Mouse (Mus musculus) heart, embryonic 16.5 days (tissue): Measurements from ENCODE around the gene Col6a2. TPM values are rescaled to one million over a fixed set of nuclear protein-coding genes. Genes with fewer than 3 reads are reported as not detected.

Source experiments
- ATAC-seq: fragments of 200-750 bp; cut with Nextera tagmentation; replicated peaks from 2 replicates; pipeline ENCODE4 v1.8.0; 2017; ENCODE audit warnings: moderate number of reproducible peaks; ENCODE audit not compliant: insufficient read depth, low FRiP score; ENCODE audit errors: extremely low read depth
- H3K27ac ChIP-seq: fragments of 300-500 bp; sonication (generic); 2 replicates; pipeline ENCODE4 v1.5.1; 2014; ENCODE audit warnings: mild to moderate bottlenecking, low read length, control low read depth, moderate library complexity
- H3K27me3 ChIP-seq: fragments of 300-500 bp; sonication (generic); 2 replicates; pipeline ENCODE4 v1.6.1; 2014; ENCODE audit warnings: low read length, mixed read lengths; ENCODE audit not compliant: control insufficient read depth, insufficient read depth
- H3K36me3 ChIP-seq: fragments of 300-500 bp; sonication (generic); 2 replicates; pipeline ENCODE4 v1.6.1; 2014; ENCODE audit not compliant: control insufficient read depth, insufficient read depth
- H3K4me1 ChIP-seq: fragments of 300-500 bp; sonication (generic); 2 replicates; pipeline ENCODE4 v1.6.1; 2014; ENCODE audit warnings: low read length, mixed read lengths; ENCODE audit not compliant: control insufficient read depth, insufficient read depth
- H3K4me2 ChIP-seq: fragments of 300-500 bp; sonication (generic); 2 replicates; pipeline ENCODE4 v1.6.1; 2014; ENCODE audit warnings: low read depth, mild to moderate bottlenecking, control low read depth, low read length
- H3K4me3 ChIP-seq: fragments of 300-500 bp; sonication (generic); 2 replicates; pipeline ENCODE4 v1.5.1; 2014; ENCODE audit warnings: mild to moderate bottlenecking, control low read depth, low read length
- H3K9ac ChIP-seq: fragments of 300-500 bp; sonication (generic); 2 replicates; pipeline ENCODE4 v1.6.1; 2014; ENCODE audit warnings: low read length, control low read depth
- H3K9me3 ChIP-seq: fragments of 300-500 bp; sonication (generic); replicated peaks from 2 replicates; pipeline ENCODE4 v1.6.1; 2016; ENCODE audit warnings: low read length; ENCODE audit not compliant: control insufficient read depth
- WGBS: fragments of 180-500 bp; shearing (Covaris S2); extraction: QIAGEN DNeasy Blood & Tissue Kit; methylation state at CpG from one replicate; pipeline ENCODE4 v1.1.7; 2014; 5-methylcytosine and 5-hydroxymethylcytosine counted together
- polyA plus RNA-seq: library from polyadenylated mRNA; unstranded; fragments of >200 nt; fragmentation: Nextera tagmentation; extraction: Ambion mirVana; gene quantifications from 2 replicates; pipeline ENCODE4 v1.2.1, GENCODE M21; 2015

The Col6a2 gene
- polyA plus RNA-seq, 1 experiment from 2014 or later, result 100 TPM

DNA sequence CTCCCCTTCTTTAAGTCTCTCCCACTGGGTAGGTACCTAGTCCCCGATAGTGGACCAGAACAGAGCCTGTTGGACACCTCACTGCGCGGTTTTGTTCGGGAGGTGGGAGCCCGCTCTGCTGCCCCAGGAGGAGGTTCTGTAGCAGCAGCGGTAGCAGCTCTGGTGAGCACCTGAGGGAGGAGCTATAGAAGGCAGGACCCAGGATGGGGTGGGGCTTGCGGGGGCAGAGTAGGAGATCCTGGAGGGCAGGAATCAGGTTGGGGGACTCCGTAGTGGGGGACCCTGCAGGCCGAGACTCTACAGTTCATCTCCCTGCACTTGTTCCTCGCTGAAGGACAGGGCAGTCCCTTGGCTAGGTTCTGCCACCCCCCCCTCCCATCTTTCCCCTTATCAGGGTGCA, 39.3 kb downstream of the Col6a2 start:
- peak overlapping the region; percentile 25 for H3K4me3 ChIP-seq
- H3K4me1 ChIP-seq, result peaks cover 12% of the 10 kb centered on the region

DNA sequence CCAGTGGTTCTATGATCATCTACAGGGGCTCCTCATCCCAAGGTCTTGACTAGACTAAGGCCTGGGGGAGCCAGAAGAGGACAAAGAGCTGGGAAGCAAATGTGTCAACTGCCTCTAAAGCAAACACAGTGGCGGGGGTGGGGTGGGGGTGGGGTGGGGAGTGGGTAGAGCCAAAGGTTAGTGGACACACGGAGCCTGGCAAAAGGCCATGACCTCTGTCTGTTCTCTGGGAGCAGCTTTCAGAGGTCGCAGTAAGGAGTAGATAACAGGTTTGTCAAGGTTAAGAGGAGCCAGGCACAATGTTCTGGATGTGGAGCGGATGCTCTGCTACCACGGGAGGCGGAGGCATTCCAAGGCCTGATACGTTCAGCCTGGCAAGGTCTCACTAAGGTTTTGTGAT, 46.5 kb downstream of the Col6a2 start:
- H3K4me1 ChIP-seq, result no peaks in the 10 kb centered on the region; the same call in 1 of the 2 replicates
- H3K4me2 ChIP-seq, result no peak overlapping the region
- ATAC-seq, result no peak; the same call in 1 of the 2 replicates
- WGBS, result 58% methylated on average over 7 of the region's 7 CpGs
- no peak overlapping the region for H3K9ac ChIP-seq
- H3K27me3 ChIP-seq, result no peaks in the 10 kb centered on the region
- no peaks in the 10 kb centered on the region for H3K36me3 ChIP-seq
- no peak overlapping the region for H3K4me3 ChIP-seq
- no peaks in the 10 kb centered on the region for H3K9me3 ChIP-seq
- H3K27ac ChIP-seq, result no peak overlapping the region

More for the DNA sequence above, 39.3 kb downstream of the Col6a2 start:
- Histone ChIP-seq H3K27ac (peak overlapping the region; percentile 77), H3K4me2 (peak overlapping the region; percentile 49), H3K9ac (peak overlapping the region; percentile 27), H3K36me3 (no peaks in the 10 kb centered on the region), H3K27me3 (no peaks in the 10 kb centered on the region), H3K9me3 (no peaks in the 10 kb centered on the region)
- 11% methylated on average over 10 of the region's 10 CpGs for WGBS
- peak; percentile 40; the same call in 1 of the 2 replicates for ATAC-seq

DNA sequence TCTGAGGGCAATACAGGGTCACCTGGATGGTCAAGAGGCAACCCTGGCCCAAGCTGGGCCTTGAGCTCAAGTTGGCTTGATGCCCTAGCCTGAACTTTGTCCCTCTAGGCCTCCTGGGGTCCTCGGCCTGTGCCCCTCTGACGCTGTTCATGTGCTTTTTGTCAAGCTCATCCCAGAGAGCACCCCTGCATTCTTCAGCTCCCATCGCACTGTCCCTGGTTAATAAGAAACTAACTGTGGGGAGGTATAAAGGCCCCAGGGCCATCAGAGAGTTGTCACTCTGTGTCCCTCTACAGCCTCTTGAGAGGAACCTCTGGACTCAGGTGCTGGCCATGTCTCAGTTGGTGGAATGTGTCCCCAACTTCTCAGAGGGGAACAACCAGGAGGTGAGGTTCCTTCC, 48.1 kb downstream of the Col6a2 start, which contains the start of gene Ftcd:
Ftcd (plus strand) TSS at position 275 of the 400 bp plus-strand sequence.
- Histone ChIP-seq H3K4me2 (no peak within 1 kb of the TSS), H3K9ac (no peak within 1 kb of the TSS), H3K27me3 (no peaks in the 10 kb centered on the region), H3K4me3 (no peak within 1 kb of the TSS), H3K27ac (no peak within 1 kb of the TSS), H3K9me3 (0 out of 2 replicates have a peak, but pooled peaks cover 2% of the 10 kb centered on the region), H3K36me3 (no peaks in the 10 kb centered on the region), H3K4me1 (no peaks in the 10 kb centered on the region; the same call in 1 of the 2 replicates)
- ATAC-seq, result no peak
- 77% methylated on average over 3 of the region's 3 CpGs for WGBS

DNA sequence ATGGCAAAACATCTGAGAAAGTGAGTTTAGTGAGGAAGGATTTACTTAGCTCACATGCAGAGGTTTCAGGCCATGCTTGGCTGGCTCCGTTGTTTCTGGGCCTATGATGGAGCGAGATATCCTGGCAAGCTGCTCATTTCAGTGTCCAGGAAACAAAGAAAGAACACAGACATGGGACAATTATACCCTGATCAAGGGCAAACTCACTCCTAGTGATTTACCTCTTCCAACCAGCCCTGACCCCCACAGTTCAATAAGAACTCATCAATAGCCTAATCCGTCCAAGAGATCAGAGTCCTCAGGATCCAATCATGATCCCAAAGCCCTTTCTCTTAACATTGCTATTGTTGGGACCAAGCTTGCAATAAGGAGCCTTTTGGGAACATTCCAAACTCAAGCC, 51.3 kb downstream of the Col6a2 start:
- WGBS, result 78% methylated on average over 3 of the region's 3 CpGs
- no peak for ATAC-seq

DNA sequence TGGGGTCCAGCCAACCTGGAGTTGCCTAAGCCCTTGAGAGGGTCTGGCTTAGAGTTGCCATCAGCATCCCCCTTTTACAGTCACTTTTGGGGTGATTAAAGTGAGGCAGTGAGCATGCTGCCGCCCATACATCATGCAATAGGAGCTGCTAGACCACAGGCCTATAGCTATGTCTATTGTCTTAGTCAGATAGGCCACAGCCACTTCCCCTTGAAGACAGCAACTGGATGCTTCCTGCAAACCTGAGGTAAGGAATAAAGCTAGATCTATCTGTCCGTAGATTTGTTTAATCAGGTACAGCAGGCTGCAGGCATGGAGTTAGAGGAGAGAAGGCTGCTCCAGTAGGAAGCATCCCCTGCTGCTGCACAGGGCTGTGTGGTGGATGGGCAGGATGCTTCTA, 52.4 kb downstream of the Col6a2 start:
- WGBS, result 52% methylated on average over 2 of the region's 2 CpGs
- no peak overlapping the region for H3K27ac ChIP-seq

More for the DNA sequence above, 51.3 kb downstream of the Col6a2 start:
- Histone ChIP-seq H3K4me2 (no peak overlapping the region), H3K27me3 (no peaks in the 10 kb centered on the region), H3K27ac (no peak overlapping the region), H3K36me3 (no peaks in the 10 kb centered on the region), H3K4me1 (no peaks in the 10 kb centered on the region; the same call in 1 of the 2 replicates), H3K4me3 (no peak overlapping the region), H3K9me3 (0 out of 2 replicates have a peak, but pooled peaks cover 2% of the 10 kb centered on the region), H3K9ac (no peak overlapping the region)

DNA sequence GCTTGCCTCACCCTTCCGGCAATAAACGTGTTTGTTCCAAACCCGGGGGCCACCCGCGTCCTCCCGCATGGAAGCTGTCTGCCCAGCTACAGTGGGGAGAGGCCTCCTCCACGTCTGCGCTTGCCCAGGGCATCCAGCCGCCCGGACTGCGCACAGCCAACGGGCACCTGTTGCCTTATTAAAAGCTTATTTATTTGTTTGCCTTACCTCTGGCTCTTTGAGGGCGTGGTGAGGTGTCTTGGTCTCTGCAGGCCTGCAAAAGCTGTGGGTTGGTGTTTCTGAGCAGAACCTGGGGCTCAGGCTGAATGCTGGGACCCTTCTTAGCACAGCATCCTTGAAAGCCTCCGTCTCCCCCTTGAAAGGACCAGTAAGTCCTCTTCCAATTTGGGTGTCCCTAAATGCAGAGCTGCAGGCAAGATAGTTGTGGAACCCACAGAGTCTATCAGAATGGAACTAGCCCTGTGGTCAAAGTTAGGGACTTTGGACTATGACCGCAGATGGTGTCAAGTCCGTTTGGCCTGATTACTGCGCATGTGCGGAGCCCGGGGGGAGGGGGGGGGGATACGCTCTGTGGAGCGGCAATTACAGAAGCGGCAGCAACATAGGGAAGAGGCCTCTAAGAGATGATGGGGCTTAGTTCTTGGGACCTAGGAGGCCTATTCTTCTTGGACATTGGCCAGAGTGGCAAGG, 53.3 kb downstream of the Col6a2 start:
- H3K9ac ChIP-seq, result no peak overlapping the region
- 91% methylated on average over 22 of the region's 22 CpGs for WGBS
- no peak overlapping the region for H3K4me3 ChIP-seq
- no peak overlapping the region for H3K27ac ChIP-seq
- no peaks in the 10 kb centered on the region for H3K27me3 ChIP-seq
- no peaks in the 10 kb centered on the region for H3K36me3 ChIP-seq
- H3K9me3 ChIP-seq, result 0 out of 2 replicates have a peak, but pooled peaks cover 2% of the 10 kb centered on the region
- H3K4me2 ChIP-seq, result no peak overlapping the region
- ATAC-seq, result no peak
- no peaks in the 10 kb centered on the region for H3K4me1 ChIP-seq

More for the DNA sequence above, 52.4 kb downstream of the Col6a2 start:
- 0 out of 2 replicates have a peak, but pooled peaks cover 2% of the 10 kb centered on the region for H3K9me3 ChIP-seq
- no peaks in the 10 kb centered on the region for H3K4me1 ChIP-seq
- no peak for ATAC-seq
- H3K27me3 ChIP-seq, result no peaks in the 10 kb centered on the region
- no peak overlapping the region for H3K4me2 ChIP-seq
- no peak overlapping the region for H3K9ac ChIP-seq
- no peaks in the 10 kb centered on the region for H3K36me3 ChIP-seq
- H3K4me3 ChIP-seq, result no peak overlapping the region

DNA sequence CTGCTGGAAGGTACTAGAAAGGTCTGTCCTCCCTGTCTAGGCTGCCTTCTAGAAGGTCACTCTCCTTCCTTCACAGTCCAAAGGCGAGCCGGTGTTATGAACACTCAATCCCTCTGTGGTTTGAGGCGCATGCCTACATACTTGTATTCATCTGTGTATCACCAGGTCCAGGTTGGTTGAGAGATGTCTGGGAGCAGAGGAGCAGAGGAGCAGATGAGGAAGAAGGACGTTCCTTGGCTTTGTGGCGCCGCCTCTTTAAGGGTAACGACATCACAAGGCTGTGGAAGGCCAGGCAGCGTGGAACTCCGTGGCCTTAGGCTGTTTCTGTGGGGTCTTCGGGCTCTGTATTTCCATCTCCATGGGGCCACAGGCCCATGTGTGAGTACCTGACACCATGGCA, 61.5 kb downstream of the Col6a2 start, which contains the start of gene Spatc1l:
Spatc1l (plus strand) TSS at position 301 of the 400 bp plus-strand sequence.
- Histone ChIP-seq H3K4me1 (no peaks in the 10 kb centered on the region), H3K9ac (no peak within 1 kb of the TSS), H3K9me3 (no peaks in the 10 kb centered on the region), H3K4me3 (no peak within 1 kb of the TSS), H3K27me3 (no peaks in the 10 kb centered on the region), H3K27ac (no peak within 1 kb of the TSS), H3K36me3 (no peaks in the 10 kb centered on the region), H3K4me2 (no peak within 1 kb of the TSS)
- 90% methylated on average over 10 of the region's 10 CpGs for WGBS
- no peak for ATAC-seq

DNA sequence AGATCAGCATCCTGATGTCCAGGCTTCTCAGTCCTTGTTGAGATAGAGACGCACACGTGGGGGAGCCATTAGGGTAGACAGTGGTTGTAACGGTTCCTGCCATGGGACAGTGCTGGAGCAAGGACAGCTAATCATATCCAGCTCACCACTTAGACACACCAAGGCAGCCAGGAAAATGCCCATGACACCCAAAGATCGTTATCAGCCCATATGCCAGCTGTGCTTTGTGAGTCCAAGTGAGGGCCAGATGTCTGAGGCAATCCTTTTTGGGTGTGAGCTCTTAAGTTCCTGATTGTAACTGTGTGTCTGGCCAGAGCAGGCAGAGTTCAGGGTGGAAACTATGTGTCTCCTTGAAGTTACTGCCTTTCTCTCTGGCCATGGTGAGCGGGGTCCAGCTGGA, 69.4 kb downstream of the Col6a2 start:
- H3K9ac ChIP-seq, result no peak overlapping the region
- no peaks in the 10 kb centered on the region for H3K9me3 ChIP-seq
- no peak overlapping the region for H3K27ac ChIP-seq
- no peak overlapping the region for H3K4me3 ChIP-seq
- no peaks in the 10 kb centered on the region for H3K4me1 ChIP-seq
- no peaks in the 10 kb centered on the region for H3K27me3 ChIP-seq
- peaks cover 39% of the 10 kb centered on the region for H3K36me3 ChIP-seq
- no peak overlapping the region for H3K4me2 ChIP-seq
- ATAC-seq, result no peak
- 86% methylated on average over 5 of the region's 5 CpGs for WGBS

DNA sequence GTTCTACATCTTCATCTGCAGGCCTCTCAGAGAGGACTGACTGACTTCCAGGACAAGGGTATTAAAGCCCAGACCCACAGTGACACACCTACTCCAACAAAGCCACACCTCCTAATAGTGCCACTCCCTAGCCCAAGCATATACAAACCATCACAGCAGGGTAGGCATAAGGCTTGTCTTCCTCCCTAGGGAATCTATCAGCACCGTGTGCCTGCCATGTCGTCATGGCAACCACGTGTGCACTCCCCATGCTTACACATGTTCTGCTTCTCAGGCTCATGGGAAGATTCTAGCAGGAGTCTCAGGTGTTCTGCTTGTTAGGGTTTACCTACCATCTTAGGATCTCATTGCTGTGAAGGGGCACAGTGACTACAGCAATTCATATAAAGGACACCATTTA, 71.9 kb downstream of the Col6a2 start:
- ATAC-seq, result no peak
- no peak overlapping the region for H3K9ac ChIP-seq
- no peaks in the 10 kb centered on the region for H3K9me3 ChIP-seq
- H3K4me1 ChIP-seq, result no peaks in the 10 kb centered on the region
- H3K4me2 ChIP-seq, result no peak overlapping the region
- H3K27ac ChIP-seq, result no peak overlapping the region
- WGBS, result 77% methylated on average over 3 of the region's 3 CpGs
- H3K27me3 ChIP-seq, result no peaks in the 10 kb centered on the region
- peaks cover 48% of the 10 kb centered on the region for H3K36me3 ChIP-seq
- H3K4me3 ChIP-seq, result no peak overlapping the region
